In the genomic region with DNA sequence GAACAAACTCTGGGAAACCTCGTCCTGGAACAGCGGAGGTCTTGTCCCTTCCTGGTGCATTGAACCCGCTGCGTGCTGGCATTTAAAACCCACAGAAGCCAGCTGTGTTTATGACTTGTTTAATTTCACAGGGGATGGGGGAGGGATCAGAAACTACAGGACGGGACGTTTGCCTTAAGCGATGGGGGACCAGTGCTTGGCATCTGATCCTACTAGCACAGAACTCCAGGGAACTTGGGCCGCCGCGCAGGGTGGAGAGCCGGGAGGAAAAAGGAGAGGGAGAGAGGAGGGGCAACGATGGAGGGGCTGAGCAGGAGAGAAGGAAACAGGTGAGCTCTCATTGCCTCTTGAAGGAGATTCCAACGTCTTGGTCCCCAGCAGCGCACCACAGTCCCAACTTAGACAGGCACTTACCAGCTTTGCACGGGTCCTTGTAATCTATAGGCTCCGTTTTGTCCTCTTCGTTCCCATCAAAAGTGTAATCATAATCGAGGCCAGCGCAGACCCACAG, we compare ENCODE assay signal across 8 mouse cellular contexts. TPM values are rescaled to one million over a fixed set of nuclear protein-coding genes. Genes with fewer than 3 reads are reported as not detected.
A peak's percentile ranks its signal among the peaks of the same experiment; 100 is the strongest.
DNase-seq lines count a peak whose midpoint lies in the region; ATAC-seq lines count a peak whose summit lies in the region.

No protein-coding gene starts in this region.

- H3K9me3 ChIP-seq in embryonic facial prominence, embryonic 11.5 days (replicated peaks; ENCODE audit: control insufficient read depth, low read length) = no peaks in the 10 kb centered on the region
- no peaks in the 10 kb centered on the region for H3K9me3 ChIP-seq in hindbrain, embryonic 14.5 days (ENCODE audit: control insufficient read depth, low read length)
- H3K9me3 ChIP-seq in liver, embryonic 16.5 days (replicated peaks; ENCODE audit: control insufficient read depth, low read length) = no peaks in the 10 kb centered on the region

- H3K27ac ChIP-seq in embryonic facial prominence, embryonic 11.5 days (replicated peaks; ENCODE audit: low read depth, low read length) = no peak overlapping the region
- H3K27ac ChIP-seq in hindbrain, embryonic 14.5 days = no peak overlapping the region
- H3K27ac ChIP-seq in liver, embryonic 16.5 days (ENCODE audit: low read length) = no peak overlapping the region

- peak; percentile 5 for DNase-seq in adrenal gland, postnatal 10 days
- no peak for DNase-seq in adrenal gland, postnatal 25 days
- peak; percentile 17 for DNase-seq in NIH3T3 (ENCODE audit: low read depth)
- peak; percentile 31 for DNase-seq in embryonic facial prominence, embryonic 11.5 days (ENCODE audit: low spot score)
- DNase-seq in hindbrain, embryonic 14.5 days (ENCODE audit: low spot score) = peak; percentile 38
- DNase-seq in retina, embryonic 14.5 days (ENCODE audit: low spot score) = peak; percentile 43
- no peak for DNase-seq in thymus, postnatal 4 days

- H3K9ac ChIP-seq in embryonic facial prominence, embryonic 11.5 days (replicated peaks; ENCODE audit: low read length) = peak overlapping the region; percentile 62
- peak overlapping the region; percentile 78 for H3K9ac ChIP-seq in hindbrain, embryonic 14.5 days
- H3K9ac ChIP-seq in liver, embryonic 16.5 days (ENCODE audit: low read depth, low read length) = no peak overlapping the region

- H3K27me3 ChIP-seq in embryonic facial prominence, embryonic 11.5 days (ENCODE audit: control insufficient read depth, insufficient read depth, low read length) = no peaks in the 10 kb centered on the region
- peaks cover 28% of the 10 kb centered on the region for H3K27me3 ChIP-seq in hindbrain, embryonic 14.5 days (ENCODE audit: control insufficient read depth, insufficient read depth, low read length)
- H3K27me3 ChIP-seq in liver, embryonic 16.5 days (ENCODE audit: control insufficient read depth, insufficient read depth, low read depth, low read length) = peaks cover 37% of the 10 kb centered on the region

- H3K4me1 ChIP-seq in embryonic facial prominence, embryonic 11.5 days (ENCODE audit: control insufficient read depth, insufficient read depth, low read length) = no peaks in the 10 kb centered on the region
- peaks cover 13% of the 10 kb centered on the region for H3K4me1 ChIP-seq in hindbrain, embryonic 14.5 days (replicated peaks; ENCODE audit: control insufficient read depth, insufficient read depth, low read length)
- H3K4me1 ChIP-seq in liver, embryonic 16.5 days (ENCODE audit: control insufficient read depth, low read depth, low read length) = no peaks in the 10 kb centered on the region

- no peaks in the 10 kb centered on the region for H3K36me3 ChIP-seq in embryonic facial prominence, embryonic 11.5 days (replicated peaks; ENCODE audit: control insufficient read depth, insufficient read depth, low read depth, low read length)
- H3K36me3 ChIP-seq in hindbrain, embryonic 14.5 days (replicated peaks; ENCODE audit: control insufficient read depth, insufficient read depth) = no peaks in the 10 kb centered on the region
- no peaks in the 10 kb centered on the region for H3K36me3 ChIP-seq in liver, embryonic 16.5 days (ENCODE audit: control insufficient read depth, insufficient read depth)

- H3K4me2 ChIP-seq in embryonic facial prominence, embryonic 11.5 days (ENCODE audit: low read depth, low read length) = peak overlapping the region; percentile 98
- peak overlapping the region; percentile 94 for H3K4me2 ChIP-seq in hindbrain, embryonic 14.5 days (replicated peaks)
- peak overlapping the region; percentile 64 for H3K4me2 ChIP-seq in liver, embryonic 16.5 days (ENCODE audit: low read depth, low read length)

- peak overlapping the region; percentile 60 for H3K4me3 ChIP-seq in embryonic facial prominence, embryonic 11.5 days (ENCODE audit: low read depth, low read length)
- peak overlapping the region; percentile 69 for H3K4me3 ChIP-seq in hindbrain, embryonic 14.5 days (replicated peaks; ENCODE audit: low read length)
- peak overlapping the region; percentile 49 for H3K4me3 ChIP-seq in liver, embryonic 16.5 days (ENCODE audit: low read depth, low read length)

- ATAC-seq in embryonic facial prominence, embryonic 11.5 days (replicated peaks; ENCODE audit: insufficient number of reproducible peaks, low FRiP score, low TSS enrichment, low read depth) = peak; percentile 58; the same call in 1 of the 2 replicates
- peak; percentile 16; the same call in 1 of the 2 replicates for ATAC-seq in hindbrain, embryonic 14.5 days (ENCODE audit: low FRiP score)
- ATAC-seq in liver, embryonic 16.5 days (ENCODE audit: low read depth) = no peak

- WGBS in embryonic facial prominence, embryonic 11.5 days = under 1% methylated on average over 19 of the region's 19 CpGs
- whole genome bisulfite sequencing in hindbrain, embryonic 14.5 days = 0% methylated on average over 19 of the region's 19 CpGs
- WGBS in liver, embryonic 16.5 days (ENCODE audit: insufficient replicate concordance) = under 1% methylated on average over 19 of the region's 19 CpGs

RNA-seq across cellular contexts. Expression of a gene that starts 1.2 kb away (rescaled TPM):
- 1 to 10 TPM; 1.2 to 1.8 TPM for total RNA-seq in adrenal gland, postnatal 10 days (2021)
- 2.1 and 2.5 TPM in 2 replicates for total RNA-seq in adrenal gland, postnatal 25 days (2021)
- polyA plus RNA-seq in embryonic facial prominence, embryonic 11.5 days (2014; fragmentation: Nextera tagmentation; extraction: Ambion mirVana) = 1.8 and 2.1 TPM in 2 replicates
- 3.4 and 3.5 TPM in 2 replicates for polyA plus RNA-seq in hindbrain, embryonic 14.5 days (2014; fragmentation: Nextera tagmentation; extraction: Ambion mirVana)
- polyA plus RNA-seq in liver, embryonic 16.5 days (2015; fragmentation: Nextera tagmentation; extraction: Ambion mirVana) = 0.05 TPM in 1 of 2 replicates, not detected in the other

Comparison
In these comparisons a context has a peak if more than half of its experiments do, and no peak if none do; other contexts are left out.
1. DNase-seq: peak in adrenal gland, postnatal 10 days (single experiment), NIH3T3 (single experiment), embryonic facial prominence, embryonic 11.5 days (single experiment), hindbrain, embryonic 14.5 days (single experiment) and retina, embryonic 14.5 days (single experiment); none in adrenal gland, postnatal 25 days (single experiment) and thymus, postnatal 4 days (single experiment).
2. Peak in every context shown above with its lines, with median percentiles within 50 percentile points of each other: H3K4me2 ChIP-seq and H3K4me3 ChIP-seq.